ENCODE assay signal across 11 mouse cellular contexts in the genomic region with DNA sequence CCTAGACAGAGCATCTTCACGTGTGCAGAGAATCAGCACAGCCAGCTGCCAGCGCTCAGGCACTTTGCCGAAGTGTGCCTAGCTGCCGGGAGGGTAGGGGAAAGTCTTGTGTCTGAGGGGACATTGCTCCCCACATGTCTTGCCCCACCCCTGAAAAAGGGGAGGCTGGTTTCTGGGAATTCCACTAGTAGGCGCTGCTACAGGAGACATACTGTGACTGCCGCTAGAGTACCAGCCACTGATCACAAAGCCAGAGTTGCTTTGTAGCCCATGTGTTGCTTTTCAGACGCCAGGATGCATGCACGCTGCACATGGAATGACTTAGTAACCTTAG. TPM values are rescaled to one million over a fixed set of nuclear protein-coding genes. Genes with fewer than 3 reads are reported as not detected.
A peak's percentile ranks its signal among the peaks of the same experiment; 100 is the strongest.
DNase-seq lines count a peak whose midpoint lies in the region; ATAC-seq and TF ChIP-seq lines count a peak whose summit lies in the region.
"Had no signal": no experiment of that assay in that cellular context is flagged by ENCODE, and none has a peak within 500 bp of the region (broad histone marks: within the 10 kb centered on the region; RNA-seq: fewer than 3 reads in every experiment).

No protein-coding gene starts in this region.

- TF ChIP-seq CTCF in E14TG2a.4 (conservative IDR thresholded peaks at IDR 0.05; ENCODE audit: low read length): peak; percentile 77

- no peaks in the 10 kb centered on the region for H3K36me3 ChIP-seq in E14TG2a.4 (ENCODE audit: insufficient read depth, low read length)
- no peaks in the 10 kb centered on the region for H3K36me3 ChIP-seq in forebrain, embryonic 15.5 days
- no peaks in the 10 kb centered on the region for H3K36me3 ChIP-seq in midbrain, embryonic 13.5 days

- peaks cover 20% of the 10 kb centered on the region for H3K4me1 ChIP-seq in E14TG2a.4 (replicated peaks; ENCODE audit: low read depth, low read length)
- H3K4me1 ChIP-seq in forebrain, embryonic 15.5 days: no peaks in the 10 kb centered on the region; the same call in 1 of the 2 replicates
- H3K4me1 ChIP-seq in midbrain, embryonic 13.5 days (replicated peaks): peaks cover 13% of the 10 kb centered on the region

- H3K4me2 ChIP-seq in forebrain, embryonic 15.5 days (replicated peaks): peak overlapping the region; percentile 15
- H3K4me2 ChIP-seq in midbrain, embryonic 13.5 days (replicated peaks): peak overlapping the region; percentile 40

- DNase-seq in brain, adult 2 months (ENCODE audit: low read depth, low spot score): peak; percentile 34
- DNase-seq in cerebellum, adult 11-12 months: no peak
- DNase-seq in thymus, adult 18-20 months: no peak
- DNase-seq in testis, postnatal 14 days (ENCODE audit: low spot score): no peak
- DNase-seq: kidney, postnatal 4 days; right cerebral cortex, postnatal 14 days had no signal

- H3K9me3 ChIP-seq in E14TG2a.4 (ENCODE audit: low read length): no peaks in the 10 kb centered on the region
- H3K9me3 ChIP-seq in forebrain, embryonic 15.5 days: no peaks in the 10 kb centered on the region
- no peaks in the 10 kb centered on the region for H3K9me3 ChIP-seq in midbrain, embryonic 13.5 days

- peaks cover 40% of the 10 kb centered on the region for H3K27me3 ChIP-seq in E14TG2a.4 (ENCODE audit: insufficient read depth, low read length)
- H3K27me3 ChIP-seq in forebrain, embryonic 15.5 days: no peaks in the 10 kb centered on the region
- peaks cover 7% of the 10 kb centered on the region; the same call in 1 of the 2 replicates for H3K27me3 ChIP-seq in midbrain, embryonic 13.5 days

- H3K27ac ChIP-seq in forebrain, embryonic 15.5 days (replicated peaks): no peak overlapping the region
- no peak overlapping the region for H3K27ac ChIP-seq in midbrain, embryonic 13.5 days

- 18% methylated on average over 8 of the region's 8 CpGs for WGBS in forebrain, embryonic 15.5 days
- 22% methylated on average over 8 of the region's 8 CpGs for WGBS in midbrain, embryonic 13.5 days

- H3K9ac ChIP-seq in forebrain, embryonic 15.5 days (replicated peaks): no peak overlapping the region
- no peak overlapping the region for H3K9ac ChIP-seq in midbrain, embryonic 13.5 days (replicated peaks)

- no peak overlapping the region for H3K4me3 ChIP-seq in E14TG2a.4 (replicated peaks; ENCODE audit: low read length)
- H3K4me3 ChIP-seq in forebrain, embryonic 15.5 days: no peak overlapping the region
- H3K4me3 ChIP-seq in midbrain, embryonic 13.5 days (replicated peaks): peak overlapping the region; percentile 10; the same call in 1 of the 2 replicates

- ATAC-seq in forebrain, embryonic 15.5 days (replicated peaks): no peak; the same call in 1 of the 2 replicates
- ATAC-seq in midbrain, embryonic 13.5 days: peak; percentile 61
- ATAC-seq: activated CD4-positive, CD25-positive, alpha-beta regulatory T cell, adult 4 months had no signal

RNA-seq across cellular contexts. Expression of gene Piwil1, which starts 37.5 kb away (rescaled TPM):
- 0.14 and 0.17 TPM in 2 replicates for polyA plus RNA-seq in forebrain, embryonic 15.5 days (2015; fragmentation: Nextera tagmentation; extraction: Ambion mirVana)
- 0.14 and 0.27 TPM in 2 replicates for polyA plus RNA-seq in midbrain, embryonic 13.5 days (2015; fragmentation: Nextera tagmentation; extraction: Ambion mirVana)
- polyA plus RNA-seq: liver, embryonic 16.5 days had no signal
